Mouse (Mus musculus): ENCODE data around the gene Coasy.

The Coasy gene

DNA sequence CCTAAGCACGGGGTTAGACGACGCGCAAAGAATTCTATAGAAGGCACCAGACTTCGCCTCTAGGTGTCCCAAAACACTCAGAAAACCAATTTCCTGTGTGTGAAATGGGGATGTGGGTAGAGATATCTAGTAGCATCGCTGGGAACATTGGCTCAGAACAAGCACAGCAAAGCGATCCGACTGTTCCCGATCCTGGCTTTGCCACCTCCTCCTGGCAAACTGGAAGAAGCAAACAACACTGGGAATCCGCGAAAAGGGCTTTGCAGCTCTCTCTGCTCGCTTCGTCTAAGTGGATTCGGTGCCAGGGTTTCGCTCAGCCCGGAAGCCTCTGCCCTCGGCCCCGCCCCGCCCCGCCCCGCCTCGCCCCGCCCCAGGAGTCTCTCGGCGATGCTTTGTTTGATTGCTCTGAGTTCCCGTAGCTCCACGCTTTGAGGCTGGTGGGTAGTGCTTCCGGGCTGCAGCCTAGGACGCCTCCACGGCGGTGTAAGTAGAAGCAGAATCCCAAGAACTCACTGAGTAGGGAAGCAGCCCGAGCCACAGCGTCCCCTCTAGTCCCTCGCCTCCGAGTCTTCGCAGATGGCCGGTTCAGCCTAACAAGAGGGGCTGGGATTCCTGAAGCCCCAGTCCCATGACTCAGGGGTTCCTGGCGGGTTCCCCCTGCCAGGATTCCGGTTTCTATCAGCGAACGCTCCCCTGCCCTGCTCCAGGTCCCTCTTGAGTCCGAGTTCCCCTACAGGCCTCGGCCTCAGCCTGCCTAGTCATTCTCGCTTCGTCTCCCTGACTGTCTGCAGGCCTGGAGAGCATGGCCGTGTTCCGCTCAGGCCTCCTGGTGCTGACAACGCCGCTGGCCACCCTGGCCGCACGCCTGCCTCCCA, at the start of gene Coasy:
Coasy (plus strand) TSS at position 358 of the 875 bp plus-strand sequence.
- peak; percentile 98 for DNase-seq (ENCODE audit: low read depth, low spot score)

DNA sequence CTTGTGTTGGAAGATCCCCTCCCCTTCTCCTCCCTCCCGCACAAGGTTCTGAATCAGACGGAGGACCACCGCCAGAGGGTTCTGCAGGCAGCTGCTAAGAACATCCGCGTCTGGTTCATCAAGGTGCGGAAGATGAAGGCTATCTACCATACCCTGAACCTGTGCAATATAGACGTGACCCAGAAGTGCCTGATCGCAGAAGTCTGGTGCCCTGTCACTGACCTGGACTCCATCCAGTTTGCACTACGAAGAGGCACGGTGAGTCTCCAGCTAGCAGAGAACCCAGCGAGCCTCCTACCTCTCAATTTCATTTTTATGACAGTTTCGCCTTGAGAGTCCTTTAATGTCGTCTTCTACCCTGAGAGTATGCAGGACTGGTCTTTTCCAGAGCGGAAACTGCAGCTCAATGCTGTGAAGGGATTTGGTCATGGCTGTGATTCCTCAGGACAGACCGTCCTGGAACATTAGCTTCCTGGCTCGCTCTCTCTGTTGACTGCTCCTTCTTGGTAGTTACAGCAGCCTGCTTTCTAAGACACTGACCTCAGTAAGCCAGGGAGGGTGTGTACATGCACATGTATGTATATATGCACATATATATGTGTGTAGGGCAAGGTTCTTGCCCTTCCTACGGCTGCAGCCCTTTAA, 48.4 kb upstream of the Coasy start:
- no peak for DNase-seq (ENCODE audit: low read depth, low spot score)

DNA sequence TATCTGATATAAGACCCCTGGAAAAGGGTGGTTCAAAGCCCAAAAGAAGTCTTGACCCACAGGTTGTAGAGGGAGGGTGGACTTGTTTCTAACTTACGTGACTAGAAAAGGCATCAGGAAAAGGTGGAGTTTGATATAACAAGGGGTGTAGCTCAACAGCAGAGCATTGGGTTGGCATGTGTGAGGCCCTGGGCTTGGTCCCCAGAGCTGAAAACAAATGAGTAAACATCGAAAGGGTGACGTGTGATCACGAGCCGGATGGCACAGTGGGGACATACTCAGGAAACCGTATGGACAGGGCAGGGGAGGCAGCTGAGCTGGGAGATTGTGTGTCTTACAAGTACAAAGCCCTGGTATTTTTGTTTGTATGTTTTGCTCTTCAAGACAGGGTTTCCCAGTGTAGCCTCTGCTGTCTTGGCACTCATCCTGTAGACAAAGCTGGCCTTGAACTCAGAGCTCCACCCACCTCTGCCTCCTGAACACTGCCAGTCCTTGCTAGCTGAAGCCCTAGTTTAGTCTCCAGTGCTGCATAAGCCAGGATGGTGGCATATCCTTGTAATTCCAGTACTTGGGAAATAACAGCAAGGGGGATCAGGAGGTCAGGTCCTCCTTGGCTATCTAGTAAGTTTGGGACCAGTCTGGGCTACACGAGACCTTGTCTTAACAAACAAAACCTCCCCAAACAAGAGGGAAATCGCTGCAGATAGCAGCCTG, 47.6 kb upstream of the Coasy start:
- DNase-seq (ENCODE audit: low read depth, low spot score), result peak; percentile 75

DNA sequence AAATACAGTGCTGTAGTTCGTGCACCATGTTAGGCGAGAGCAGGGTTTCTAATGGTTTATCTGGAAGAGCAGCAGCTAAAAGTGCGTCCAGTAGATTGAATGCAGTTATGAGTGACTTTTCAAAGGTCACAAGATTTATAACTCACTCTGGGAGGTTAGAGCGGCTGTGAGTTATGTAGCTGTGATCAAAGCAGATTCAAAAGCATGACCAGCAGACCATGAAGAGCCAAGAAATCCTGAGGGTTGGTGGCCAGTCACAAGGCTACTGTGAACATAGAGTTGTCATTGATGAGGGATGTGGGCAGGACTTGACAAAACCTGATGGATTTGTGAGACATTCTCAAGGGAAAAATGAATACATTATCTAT, 47.1 kb upstream of the Coasy start:
- no peak for DNase-seq (ENCODE audit: low read depth, low spot score)

DNA sequence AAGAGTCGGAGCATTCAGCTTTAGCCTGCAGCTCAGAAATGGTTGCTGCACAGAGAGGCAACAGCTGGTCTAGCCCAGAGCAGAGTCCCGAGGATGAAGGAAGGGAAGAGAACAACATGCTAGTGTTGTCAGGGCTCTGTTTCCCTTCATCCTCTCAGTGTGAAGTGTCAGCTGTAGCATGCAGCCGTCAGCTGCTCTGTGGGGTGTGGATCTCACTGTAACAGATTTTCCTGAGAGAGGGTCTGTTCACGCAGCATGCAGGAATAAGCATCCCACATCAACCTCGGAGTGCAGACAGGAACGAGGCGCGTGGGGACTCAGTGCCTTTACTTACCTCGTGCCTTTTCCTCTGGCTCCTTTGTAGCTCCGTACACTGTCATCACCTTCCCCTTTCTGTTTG, 44.6 kb upstream of the Coasy start:
- DNase-seq (ENCODE audit: low read depth, low spot score), result no peak

DNA sequence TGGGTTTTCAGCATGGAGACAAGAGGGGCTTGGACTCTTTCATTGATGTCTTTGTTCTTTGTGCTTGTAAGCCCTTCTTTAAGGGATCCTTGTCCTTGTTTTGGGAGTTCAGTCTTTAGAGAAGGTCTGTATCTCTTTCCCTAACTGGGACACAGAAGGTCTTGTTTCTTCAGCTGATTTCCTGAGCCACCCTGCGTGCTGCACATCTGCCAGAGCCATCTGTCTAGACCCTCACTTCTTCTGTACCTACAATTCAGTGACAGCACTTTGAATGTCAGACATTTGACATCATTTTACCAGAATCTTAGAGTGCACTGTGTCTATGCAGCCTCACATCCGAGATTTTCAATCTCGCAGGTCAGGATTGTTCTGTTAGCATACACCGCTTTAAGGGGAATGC, 36.5 kb upstream of the Coasy start:
- DNase-seq (ENCODE audit: low read depth, low spot score), result no peak

DNA sequence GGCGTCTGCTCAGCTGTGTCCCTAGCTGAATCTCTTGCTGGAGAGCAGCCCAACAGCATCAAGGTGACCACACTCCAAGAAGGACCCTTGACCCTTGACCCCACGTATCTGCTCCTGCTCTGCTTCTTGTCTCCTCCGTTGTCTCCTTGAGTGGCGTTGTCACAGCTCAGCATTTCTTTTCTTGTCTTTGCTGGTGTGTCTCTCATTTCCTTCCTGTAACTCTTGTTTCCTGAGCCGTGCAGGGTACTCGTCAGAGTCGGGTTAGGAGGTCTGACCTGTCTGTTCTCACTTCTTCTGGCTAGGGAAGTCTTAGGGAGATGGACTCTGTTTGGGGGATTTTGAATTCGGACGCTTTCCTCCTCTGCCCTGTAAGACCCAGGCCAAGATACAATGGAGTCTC, 35.9 kb upstream of the Coasy start:
- no peak for DNase-seq (ENCODE audit: low read depth, low spot score)

DNA sequence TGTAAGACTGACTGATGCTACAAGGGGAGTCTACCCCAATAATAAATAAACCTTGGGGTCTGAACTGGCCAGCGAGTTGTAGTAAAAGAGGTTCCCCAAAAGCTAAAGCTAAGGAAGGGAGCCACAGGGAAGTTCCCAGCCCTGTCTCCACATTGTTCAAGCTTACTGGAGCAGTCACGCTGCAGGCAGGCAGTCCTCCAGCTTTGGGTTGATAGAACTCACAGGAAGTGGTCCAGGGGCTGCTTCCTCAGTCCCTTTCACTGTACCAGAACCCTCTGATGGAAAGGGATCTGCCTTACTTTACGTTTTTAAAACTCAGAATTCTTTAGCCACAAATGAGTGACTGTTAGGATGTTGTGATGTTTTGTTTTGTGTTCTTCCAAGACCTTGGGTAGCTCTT, 34.9 kb upstream of the Coasy start:
- DNase-seq (ENCODE audit: low read depth, low spot score), result no peak

DNA sequence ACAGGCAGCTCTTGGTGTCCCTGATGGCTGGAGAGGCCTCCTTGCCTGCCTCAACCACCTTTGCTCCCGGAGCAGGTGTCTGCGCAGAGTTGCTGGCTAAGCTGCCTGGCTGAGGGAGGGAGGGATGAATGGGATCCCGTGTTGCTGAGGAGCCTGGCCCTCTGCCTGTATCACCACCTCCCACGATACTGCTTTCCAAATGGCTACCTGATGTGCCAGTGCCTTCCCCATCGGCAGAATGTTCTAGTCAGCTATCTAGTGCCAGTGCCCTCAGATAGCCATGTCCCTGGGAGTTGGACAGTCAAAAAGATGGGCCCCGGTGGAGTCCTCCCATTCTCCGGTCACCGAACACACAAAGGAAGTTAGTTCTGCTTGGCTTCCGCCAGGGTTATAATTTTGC, 32.0 kb upstream of the Coasy start:
- DNase-seq (ENCODE audit: low read depth, low spot score), result peak; percentile 90

DNA sequence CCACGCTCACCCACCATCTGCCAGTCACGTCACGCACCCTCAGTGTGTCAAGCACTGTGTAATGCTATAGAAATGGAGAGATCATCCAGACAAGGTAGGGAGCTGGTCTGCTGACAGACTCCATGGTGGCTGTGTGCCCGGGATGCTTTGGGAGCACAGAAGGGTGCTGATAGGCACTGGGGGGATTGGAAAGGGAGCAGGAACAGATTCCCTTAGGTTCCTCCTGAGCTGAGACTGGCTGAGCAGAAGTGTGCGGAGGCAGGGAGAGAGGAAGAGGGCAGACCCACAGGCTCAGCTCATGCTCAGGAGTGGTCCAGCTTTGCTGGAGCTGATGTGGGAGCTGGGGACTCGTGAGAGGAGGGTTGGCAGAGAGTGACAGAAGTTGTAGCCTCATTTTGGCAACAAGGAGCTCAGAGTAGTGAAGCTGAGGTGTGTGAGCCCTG, 31.3 kb upstream of the Coasy start:
- peak; percentile 76 for DNase-seq (ENCODE audit: low read depth, low spot score)

DNA sequence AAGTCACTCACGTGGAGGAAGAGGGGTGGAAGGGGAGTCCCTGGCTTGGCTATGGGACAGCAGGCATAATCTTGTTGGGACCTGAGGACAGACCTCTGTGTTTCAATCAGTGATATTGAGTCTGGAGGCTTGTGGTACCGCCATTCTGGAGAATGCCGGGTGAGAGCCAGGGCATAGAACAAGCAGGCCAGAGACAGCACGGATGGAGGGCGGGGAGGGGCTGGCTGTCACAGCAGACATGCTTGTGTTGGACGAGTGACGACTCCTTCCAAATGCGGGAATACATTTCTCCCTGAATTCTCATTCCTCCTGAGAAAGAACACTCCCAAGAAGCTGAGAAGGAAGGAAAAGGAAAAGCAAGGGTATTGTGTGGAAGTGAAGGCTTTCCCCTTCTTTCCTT, 30.7 kb upstream of the Coasy start:
- DNase-seq (ENCODE audit: low read depth, low spot score), result no peak

DNA sequence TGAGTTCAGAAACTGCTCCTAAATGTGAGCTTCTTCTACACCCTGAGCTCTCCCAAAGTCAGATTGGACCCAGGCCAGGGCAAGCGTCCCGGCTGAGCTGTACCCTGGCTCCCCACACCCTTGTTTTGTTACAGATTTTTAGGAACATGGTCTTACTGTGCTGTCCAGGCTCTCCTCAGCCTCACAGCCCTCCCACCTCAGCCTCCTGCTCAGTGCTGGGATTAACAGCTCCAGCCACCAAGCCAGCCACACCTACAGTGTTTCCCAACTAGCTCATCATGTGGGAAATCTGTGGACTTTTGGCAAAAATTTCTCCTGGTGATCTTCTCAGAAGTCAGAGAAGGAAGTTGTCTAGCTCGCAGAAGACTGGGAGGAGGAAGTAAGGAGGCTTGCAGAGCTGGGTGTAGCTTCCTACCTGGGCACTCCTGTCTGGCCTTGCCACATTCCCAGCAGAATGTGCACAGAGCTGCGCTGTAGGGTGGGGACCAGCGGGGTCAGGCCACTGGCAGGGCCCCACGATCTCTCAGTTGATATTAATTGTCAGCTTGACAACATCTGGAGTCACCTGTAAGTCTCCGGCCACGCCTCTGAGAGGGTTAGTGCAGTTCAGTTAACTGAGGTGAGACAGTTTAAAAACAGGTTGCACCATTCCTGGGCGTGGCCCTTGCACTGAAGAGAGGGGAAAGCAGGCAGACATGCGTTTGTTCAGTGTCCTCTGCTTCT, 29.5 kb upstream of the Coasy start:
- DNase-seq (ENCODE audit: low read depth, low spot score), result peak; percentile 69

DNA sequence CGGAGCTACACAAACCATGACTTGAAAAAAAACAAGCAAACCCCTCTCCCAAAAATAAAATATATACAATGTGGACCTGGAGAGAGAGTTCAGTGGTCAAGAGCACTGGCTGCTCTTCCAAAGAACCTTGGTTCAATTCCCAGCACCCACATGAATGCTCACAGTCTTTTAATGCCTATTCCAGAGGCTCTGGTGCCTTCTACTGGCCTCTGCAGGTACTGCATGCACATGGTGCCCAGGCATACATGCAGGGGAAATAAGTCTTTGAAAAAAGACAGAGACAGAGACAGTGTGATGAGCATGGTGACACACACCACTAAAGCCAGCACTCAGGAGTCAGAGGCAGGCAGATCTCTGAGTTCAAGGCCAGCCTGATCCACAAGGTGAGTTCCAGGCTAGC, 28.4 kb upstream of the Coasy start:
- no peak for DNase-seq (ENCODE audit: low read depth, low spot score)

DNA sequence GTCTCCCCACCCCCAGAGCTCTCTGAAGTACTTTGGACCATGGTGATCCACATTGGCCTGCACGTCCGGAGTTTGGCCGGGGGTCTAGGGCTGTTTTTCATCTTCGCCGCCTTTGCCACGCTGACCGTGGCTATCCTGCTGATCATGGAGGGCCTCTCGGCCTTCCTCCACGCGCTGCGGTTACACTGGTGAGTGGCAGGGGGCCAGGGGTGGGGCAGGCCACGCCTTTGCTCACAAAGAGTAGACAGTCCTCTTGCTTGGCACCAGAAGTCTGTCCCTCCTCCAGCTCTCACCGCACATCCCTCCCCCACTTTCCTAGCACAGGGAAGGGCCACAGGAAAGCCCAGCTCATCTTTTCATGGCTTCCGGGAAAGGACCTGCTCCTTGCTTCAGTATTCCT, 26.9 kb upstream of the Coasy start:
- DNase-seq (ENCODE audit: low read depth, low spot score), result no peak

DNA sequence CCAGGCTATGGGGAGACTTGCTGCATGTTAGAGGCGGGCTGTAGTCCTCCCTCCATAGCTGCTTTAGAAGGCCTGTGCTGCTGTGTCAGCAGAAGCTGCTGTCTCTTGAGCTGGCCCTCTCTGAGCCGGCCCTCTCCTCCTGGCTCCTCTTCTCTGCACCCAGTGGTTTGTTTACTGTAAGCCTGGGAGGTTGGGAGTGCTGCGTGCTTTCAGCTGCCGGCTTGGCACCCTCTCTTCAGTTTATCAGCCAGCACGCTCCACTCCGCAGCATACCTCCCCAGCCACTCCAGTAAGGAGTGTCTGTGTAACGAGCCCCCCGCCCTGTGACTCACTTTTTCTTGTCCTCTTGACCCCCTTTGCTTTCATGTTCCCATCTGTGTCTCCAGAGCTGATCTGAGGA, 25.5 kb upstream of the Coasy start:
- peak; percentile 61 for DNase-seq (ENCODE audit: low read depth, low spot score)

DNA sequence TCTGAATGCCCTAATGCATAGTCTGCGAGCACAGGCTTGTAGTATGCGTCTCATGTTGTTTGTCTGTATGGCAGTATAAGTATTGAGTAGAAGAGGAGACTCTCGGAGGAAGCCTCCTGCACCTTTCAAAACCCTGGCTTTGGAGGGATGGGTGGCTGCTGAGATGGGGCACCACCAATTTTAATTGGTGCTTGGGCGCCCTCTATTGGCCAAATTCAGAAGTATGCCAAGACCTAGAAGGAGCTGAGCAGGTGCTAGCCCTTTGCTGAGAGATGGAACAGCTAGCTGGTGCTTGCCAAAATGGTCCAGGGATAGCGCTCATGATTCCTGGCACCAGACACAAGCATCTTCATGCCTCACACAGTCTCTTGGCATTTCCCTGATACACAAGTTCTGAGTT, 24.5 kb upstream of the Coasy start:
- peak; percentile 92 for DNase-seq (ENCODE audit: low read depth, low spot score)

DNA sequence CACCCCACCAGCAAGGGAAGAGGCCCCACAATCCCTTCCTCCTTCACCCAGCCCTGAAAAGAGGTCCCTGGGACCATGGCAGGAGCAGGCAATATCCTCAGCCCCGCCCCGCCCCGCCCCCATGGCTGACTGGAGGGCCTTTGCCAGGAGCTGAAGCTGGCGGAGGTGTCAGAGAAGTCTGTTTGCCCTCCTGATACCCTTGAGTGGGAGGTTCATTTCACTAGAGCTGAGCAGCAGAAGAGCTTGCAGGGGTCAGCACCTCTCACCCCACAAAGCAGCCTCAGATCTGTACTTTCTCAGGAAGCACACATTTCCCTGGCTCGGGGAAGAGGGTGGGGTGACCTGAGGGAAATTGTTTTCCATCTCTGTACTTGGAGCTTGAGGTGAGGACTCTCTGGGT, 23.6 kb upstream of the Coasy start:
- DNase-seq (ENCODE audit: low read depth, low spot score), result peak; percentile 33

DNA sequence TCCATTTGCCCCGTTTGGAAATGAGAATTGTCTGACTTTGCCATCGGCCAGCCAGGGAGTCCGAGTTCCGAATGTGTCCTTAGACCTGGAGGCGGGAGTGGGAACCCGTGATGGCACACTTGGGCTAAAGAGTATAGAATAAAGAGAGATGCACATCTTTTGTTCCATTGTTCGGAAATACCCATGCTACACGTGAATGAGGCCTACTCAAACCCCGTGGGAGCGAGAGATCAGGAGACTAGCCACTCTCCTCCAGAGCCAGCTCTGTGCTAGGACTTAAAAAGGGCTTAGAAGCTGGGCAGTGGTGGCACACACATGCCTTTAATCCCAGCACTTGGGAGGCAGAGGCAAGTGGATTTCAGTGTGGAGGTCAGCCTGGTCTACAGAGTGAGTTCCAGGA, 22.9 kb upstream of the Coasy start:
- DNase-seq (ENCODE audit: low read depth, low spot score), result no peak

DNA sequence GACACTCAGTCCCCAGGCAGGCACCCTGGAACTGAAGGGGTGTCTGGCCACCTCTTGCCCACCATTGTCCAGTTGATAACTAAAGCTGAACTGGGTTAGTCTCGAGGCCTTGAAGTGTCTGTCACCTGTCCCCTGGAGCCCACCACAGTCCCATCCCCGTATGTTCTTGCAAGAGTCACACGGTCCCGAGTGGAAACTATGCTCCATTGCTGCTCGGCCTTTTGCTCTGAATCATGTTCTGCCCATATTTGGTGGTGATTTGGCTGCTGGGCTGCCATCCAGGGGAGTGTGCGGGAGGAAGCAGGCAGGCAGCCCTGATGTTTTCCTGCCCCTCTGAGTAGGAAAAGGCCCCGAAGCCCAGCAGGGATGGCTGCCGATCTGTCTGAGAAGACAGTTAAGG, 22.2 kb upstream of the Coasy start:
- DNase-seq (ENCODE audit: low read depth, low spot score), result peak; percentile 91

DNA sequence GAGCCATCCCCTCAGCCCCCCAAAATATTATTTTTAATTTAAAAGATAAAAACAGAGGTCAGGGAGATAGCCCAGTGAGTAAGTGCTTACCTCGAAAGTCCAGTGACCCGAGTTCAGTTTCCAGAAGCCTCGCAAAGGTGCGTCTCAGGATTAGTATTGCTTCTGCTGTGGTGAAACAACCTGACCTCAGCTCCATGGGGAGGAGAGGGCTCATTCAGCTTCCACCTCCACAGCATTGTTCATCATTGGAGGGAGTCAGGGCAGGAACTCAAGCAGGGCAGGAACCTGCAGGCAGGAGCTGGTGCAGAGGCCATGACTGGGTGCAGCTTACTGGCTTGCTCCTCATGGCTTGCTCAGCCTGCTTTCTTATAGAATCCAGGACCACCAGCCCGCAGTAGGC, 21.3 kb upstream of the Coasy start:
- no peak for DNase-seq (ENCODE audit: low read depth, low spot score)

DNA sequence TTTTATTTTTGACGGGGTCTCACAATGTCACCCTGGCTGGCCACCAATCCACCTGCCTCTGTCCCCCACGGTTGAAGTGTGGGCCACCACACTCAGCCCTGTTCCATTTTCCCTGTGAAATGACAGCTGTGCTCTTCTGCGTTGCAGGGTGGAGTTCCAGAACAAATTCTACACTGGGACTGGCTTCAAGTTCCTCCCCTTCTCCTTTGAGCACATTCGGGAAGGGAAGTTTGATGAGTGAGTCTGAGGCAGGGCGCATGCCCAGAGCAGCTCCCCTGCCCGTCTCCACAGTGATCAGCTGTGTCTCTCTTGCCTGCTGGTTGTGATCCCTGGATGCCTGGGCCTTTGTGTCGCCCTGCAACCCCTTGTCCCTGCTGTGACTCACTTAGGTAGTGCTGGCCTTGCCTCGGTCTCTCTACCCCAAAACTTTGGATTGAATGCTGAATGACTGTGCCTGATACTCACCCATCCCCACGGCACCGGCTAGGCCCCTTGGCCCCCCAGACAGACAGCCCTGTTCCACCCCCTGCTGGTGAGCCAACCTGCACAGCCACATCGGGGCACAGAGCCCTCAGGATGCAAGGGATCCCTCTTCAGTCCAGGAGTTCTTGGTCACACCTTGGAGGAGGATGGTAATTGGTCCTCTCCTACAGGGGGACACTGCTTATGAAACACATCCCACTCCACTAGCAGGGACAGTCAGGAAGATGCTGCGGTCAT, 20.0 kb upstream of the Coasy start:
- DNase-seq (ENCODE audit: low read depth, low spot score), result peak; percentile 72
